Mouse (Mus musculus): ENCODE data around the gene Clmn.

Clmn gene

DNA sequence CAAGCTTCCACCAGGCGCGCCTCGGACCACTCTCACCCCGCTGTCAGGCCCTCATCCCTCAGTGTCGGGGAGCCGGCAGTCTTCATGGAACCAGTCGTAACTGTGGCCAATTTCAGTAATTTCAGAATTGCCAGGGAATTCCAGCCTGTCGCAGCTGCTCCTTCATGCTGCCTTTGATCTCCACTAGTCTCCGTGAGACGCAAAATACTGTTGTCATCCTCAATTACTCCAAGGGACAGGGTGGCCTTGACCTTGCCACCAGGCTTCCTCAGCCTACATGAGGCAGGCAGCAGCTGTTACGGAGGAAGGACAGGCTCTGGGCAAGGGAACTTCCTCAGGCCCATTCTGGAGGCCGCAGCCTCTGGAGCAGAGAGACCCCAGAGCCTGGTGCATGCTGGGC is 15.5 kb upstream of the Clmn start:
- no peak for DNase-seq (ENCODE audit: low spot score in 2 of 2)

GRCm38 (mm10) chr12:104879577-104879989 is 14.7 kb upstream of the Clmn start:
- DNase-seq (ENCODE audit: low spot score in 2 of 2) = no peak

DNA sequence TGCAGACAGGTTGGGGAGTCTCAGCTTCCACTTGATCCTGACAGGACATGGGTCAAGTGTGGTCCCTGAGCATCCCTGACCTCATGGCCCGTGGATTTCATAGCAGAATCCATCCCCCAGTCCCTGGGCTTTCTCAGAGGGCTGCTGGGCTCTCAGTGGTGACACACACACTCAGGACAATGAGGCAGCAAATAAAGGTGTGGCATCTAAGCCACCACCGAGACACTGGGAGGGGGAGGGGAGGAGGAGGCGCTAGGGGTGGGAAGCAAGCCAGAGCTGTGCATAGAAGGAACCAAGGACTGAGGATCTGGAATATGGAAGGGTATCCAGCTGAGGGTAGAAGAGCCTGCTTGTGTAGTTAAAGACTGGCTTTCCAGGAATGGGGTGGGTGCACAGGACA is 11.2 kb upstream of the Clmn start:
- no peak for DNase-seq (ENCODE audit: low spot score in 2 of 2)

GRCm38 (mm10) chr12:104871987-104872386 is 7.1 kb upstream of the Clmn start:
- DNase-seq (ENCODE audit: low spot score in 2 of 2) = no peak

DNA sequence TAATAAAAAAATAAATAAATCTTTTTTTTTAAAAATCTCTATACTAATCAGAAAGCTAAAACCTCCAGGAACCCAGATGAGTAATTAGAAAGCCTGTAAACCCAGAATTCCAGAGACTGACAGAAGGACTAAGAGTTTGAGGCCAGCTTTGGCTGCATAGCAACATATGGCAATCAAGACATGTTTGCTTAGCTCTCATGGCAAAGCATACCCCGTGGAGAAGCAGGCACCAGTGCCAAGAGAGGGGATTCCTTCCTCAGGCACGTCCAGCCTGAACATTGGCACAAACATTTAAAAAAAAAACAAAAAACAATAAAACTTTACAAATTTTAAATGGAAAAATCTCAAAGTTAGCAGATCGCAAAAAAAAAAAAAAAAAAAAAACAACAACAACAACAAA is 4.9 kb upstream of the Clmn start:
- no peak for DNase-seq (ENCODE audit: low spot score in 2 of 2)

GRCm38 (mm10) chr12:104868430-104868829 is 3.6 kb upstream of the Clmn start:
- DNase-seq (ENCODE audit: low spot score in 2 of 2) = no peak

GRCm38 (mm10) chr12:104867851-104868250 is 3.0 kb upstream of the Clmn start:
- DNase-seq (ENCODE audit: low spot score in 2 of 2) = no peak

- DNase-seq (ENCODE audit: low spot score in 2 of 2) = no peak
Observed at GRCm38 (mm10) chr12:104865166-104865535, 275 bp upstream of the Clmn start.

- DNase-seq (ENCODE audit: low spot score in 2 of 2) = no peak
Observed at GRCm38 (mm10) chr12:104863653-104864052, 1.2 kb downstream of the Clmn start.

GRCm38 (mm10) chr12:104859140-104859539 is 5.7 kb downstream of the Clmn start:
- no peak for DNase-seq (ENCODE audit: low spot score in 2 of 2)

DNA sequence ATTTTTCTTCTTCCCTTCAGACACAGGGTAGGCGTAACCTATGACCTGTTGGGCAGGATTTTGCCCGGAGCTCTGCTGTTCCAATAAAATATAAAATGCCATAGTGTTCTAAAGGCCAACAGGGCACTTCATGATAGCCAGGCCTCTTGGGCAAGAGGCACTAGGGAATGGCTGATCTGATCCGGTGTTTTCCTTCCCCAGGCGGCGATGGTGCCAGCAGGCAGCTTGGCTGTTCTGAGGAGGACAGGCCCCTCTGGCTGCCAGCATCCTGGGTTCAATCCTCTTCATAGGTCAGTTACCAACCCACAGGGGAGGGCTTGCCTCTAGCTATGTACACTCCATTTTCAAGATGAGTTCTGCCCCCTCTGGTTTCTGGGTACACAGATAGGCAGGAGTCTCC is 6.1 kb downstream of the Clmn start:
- DNase-seq (ENCODE audit: low spot score in 2 of 2) = no peak

DNA sequence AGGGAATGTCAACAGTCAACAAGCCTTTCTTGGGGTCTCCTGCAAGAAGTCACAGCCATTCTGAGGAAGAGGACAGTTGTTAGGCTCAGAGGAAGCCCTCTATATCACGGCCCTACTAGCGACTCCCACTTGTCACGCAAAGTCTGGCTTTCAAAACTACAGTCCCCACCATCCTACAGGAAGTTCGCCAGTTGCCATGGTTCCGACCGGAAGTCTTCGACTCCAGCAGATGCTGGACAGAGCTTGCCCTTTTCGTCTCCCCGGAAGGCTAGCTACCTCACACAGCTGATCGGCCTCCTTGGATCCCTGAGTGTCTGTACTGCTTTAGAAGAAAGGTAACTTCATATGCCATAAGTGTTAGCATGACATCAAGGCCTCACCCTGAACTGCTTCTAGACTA is 7.3 kb downstream of the Clmn start:
- DNase-seq (ENCODE audit: low spot score in 2 of 2) = no peak

- no peak for DNase-seq (ENCODE audit: low spot score in 2 of 2)
Observed at GRCm38 (mm10) chr12:104856540-104856939, 8.3 kb downstream of the Clmn start.

- DNase-seq (ENCODE audit: low spot score in 2 of 2) = no peak
Observed at GRCm38 (mm10) chr12:104855548-104855947, 9.3 kb downstream of the Clmn start.

DNA sequence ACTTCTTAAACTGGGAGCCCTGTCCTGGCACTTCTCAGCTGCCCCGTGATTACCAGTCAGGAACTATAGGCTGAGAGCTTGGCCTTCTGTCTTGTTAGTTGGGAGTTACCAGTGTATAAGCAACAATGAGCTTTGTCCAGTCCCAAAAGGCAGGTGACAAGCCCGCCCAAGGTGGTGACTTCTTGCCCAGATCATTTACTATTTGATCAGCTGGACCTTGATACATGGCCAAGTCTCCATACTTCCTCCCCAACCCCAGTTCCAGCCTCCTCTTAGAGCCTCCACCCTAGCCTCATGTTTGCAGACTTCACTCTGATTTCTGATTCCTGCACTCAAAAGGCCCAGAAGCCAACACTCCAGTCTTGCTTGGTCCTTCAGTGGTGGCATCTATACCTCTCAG is 10.1 kb downstream of the Clmn start:
- DNase-seq (ENCODE audit: low spot score in 2 of 2) = no peak

- no peak for DNase-seq (ENCODE audit: low spot score in 2 of 2)
Observed at GRCm38 (mm10) chr12:104853374-104853773, 11.5 kb downstream of the Clmn start.

DNA sequence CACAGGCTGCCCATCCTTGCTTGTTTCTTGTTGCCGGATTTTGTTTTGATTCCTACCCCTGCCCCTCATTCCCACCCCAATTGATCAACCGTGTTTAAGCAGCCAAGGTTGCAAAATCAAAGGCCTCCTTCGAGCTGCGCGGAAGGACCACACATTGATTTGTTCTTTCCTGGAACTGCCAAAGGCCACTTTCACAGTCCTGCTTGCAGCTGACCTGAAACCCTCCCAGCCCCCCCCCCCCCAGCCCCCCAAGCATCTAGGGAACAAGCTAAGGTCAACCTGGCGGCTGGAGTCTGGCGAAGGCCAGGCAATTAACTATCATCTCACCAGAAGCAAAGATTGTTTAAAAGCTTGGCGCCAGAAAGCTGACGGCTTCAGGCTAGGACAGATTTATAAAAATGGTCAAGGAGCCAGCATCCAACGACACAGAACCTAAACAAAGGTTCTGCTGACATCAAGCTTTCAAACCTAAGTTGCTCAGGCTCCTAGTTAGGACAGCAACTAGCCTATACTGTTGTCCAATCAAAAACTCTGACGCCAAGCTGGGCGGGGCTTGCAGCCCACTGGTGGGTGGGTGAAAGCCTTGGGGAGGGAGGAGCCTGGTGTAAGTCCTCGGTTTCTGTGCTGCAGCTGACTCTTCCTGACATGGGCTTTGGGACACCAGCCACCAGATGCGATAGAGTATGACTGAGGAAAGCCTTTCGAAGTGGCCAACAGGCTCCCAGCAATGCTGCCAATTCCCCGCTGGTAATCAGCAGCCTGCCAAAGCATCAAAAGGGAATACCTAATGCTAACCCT is 13.0 kb downstream of the Clmn start:
- DNase-seq (ENCODE audit: low spot score in 2 of 2) = peak in 1 of 2 experiments; percentile 17

DNA sequence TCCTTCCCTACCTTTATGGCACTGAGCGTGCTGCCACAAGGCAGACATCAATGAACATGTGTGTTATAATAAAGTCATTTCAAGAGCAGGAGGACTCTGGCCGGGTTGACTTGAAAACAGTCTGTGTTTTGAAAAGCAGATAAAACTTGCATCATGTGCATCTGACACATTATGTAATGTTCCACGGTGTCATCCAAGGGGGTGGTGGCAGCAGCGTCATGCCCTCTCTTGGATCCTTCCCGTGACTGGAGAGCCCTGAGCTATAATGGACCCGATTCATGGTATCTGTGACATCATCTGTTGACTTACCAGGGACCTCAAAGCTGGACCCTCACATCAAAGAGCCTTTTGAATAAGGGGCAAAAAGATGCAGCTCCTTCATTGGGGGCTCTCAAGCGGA is 14.8 kb downstream of the Clmn start:
- no peak for DNase-seq (ENCODE audit: low spot score in 2 of 2)

- DNase-seq (ENCODE audit: low spot score in 2 of 2) = no peak
Observed at GRCm38 (mm10) chr12:104848667-104849066, 16.2 kb downstream of the Clmn start.

DNA sequence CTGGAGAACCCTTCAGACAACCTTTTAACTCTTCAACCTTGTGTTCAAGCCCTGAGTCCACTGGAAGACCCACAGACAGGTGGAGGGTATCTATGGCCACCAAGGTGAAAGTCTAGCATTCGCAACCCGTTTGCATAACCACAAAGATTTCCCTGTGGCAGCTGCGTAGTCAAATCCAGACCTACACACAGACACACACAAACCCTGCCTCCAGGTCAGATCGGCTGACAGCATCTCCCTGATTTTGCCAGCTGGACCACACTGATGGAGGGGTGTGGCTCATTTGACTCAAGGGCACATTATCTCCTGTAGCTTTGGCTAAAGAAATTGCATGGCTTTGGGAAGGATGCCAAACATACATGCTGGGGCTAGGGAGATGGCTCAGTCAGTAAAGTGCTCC is 17.6 kb downstream of the Clmn start:
- no peak for DNase-seq (ENCODE audit: low spot score in 2 of 2)

GRCm38 (mm10) chr12:104845707-104846106 is 19.2 kb downstream of the Clmn start:
- peak; percentile 45 to 47 for DNase-seq (ENCODE audit: low spot score in 2 of 2)

- no peak for DNase-seq (ENCODE audit: low spot score in 2 of 2)
Observed at GRCm38 (mm10) chr12:104844989-104845388, 19.9 kb downstream of the Clmn start.

DNA sequence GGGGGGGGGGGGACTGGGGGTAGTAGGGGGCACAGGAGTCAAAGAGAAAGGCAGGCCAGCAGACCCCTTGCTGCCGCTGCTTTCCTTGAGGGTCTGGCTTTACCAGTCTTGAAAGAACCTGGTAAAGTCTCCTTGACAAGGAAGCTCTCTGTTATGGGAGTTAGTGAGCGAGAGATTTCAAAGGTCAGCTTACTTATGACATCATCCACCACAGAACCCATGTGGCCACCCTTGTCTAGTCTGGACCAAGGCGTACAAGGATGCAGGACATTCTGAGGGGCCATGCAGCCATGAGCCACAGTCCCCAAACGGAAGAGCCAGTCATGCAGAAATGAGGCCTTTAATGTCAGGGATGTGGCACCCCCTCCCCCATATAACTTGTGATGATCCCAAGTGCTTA is 20.6 kb downstream of the Clmn start:
- no peak for DNase-seq (ENCODE audit: low spot score in 2 of 2)

DNA sequence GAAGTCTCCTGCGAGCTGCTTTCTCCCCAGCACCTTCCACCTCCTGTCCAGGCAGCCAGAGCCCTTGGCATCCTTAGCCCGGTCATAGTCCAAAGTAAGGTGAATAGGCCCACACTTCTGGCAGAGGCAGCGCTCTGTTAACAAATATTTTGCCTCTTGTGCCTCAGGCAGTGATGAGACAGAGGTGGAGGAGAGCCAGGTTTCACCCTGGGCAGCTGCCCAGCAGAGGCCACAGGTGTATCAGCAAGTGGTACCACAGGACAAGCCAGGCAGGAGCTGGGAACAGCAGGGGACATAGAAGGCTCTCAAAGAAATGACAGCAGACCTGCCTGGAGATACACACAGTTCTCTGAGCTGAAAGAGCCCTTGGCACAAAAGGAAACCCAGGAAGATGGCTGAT is 23.6 kb downstream of the Clmn start:
- no peak for DNase-seq (ENCODE audit: low spot score in 2 of 2)

Data from heart, adult 9 months (tissue).